Mouse (Mus musculus) lung, embryonic 15.5 days (tissue): ENCODE results near the gene A4galt. TPM values are rescaled to one million over a fixed set of nuclear protein-coding genes. Genes with fewer than 3 reads are reported as not detected.

Source experiments
- ATAC-seq: fragments of 200-750 bp; cut with Nextera tagmentation; 2 replicates; pipeline ENCODE4 v1.8.0; 2017; ENCODE audit warnings: moderate number of reproducible peaks, borderline replicate concordance; ENCODE audit not compliant: low FRiP score, low TSS enrichment; ENCODE audit errors: extremely low read depth
- H3K27ac ChIP-seq: fragments of 300-500 bp; sonication (generic); 2 replicates; pipeline ENCODE4 v1.5.1; 2015; ENCODE audit warnings: moderate library complexity, mild to moderate bottlenecking, inconsistent platforms
- H3K27me3 ChIP-seq: fragments of 300-500 bp; sonication (generic); 2 replicates; pipeline ENCODE4 v1.6.1; 2015; ENCODE audit warnings: inconsistent platforms
- H3K36me3 ChIP-seq: fragments of 300-500 bp; sonication (generic); 2 replicates; pipeline ENCODE4 v1.6.1; 2015; ENCODE audit warnings: inconsistent platforms
- H3K4me1 ChIP-seq: fragments of 300-500 bp; sonication (generic); 2 replicates; pipeline ENCODE4 v1.6.1; 2015; ENCODE audit warnings: inconsistent platforms
- H3K4me2 ChIP-seq: fragments of 300-500 bp; sonication (generic); 2 replicates; pipeline ENCODE4 v1.6.1; 2015; ENCODE audit warnings: inconsistent platforms, mild to moderate bottlenecking, moderate library complexity
- H3K4me3 ChIP-seq: fragments of 300-500 bp; sonication (generic); 2 replicates; pipeline ENCODE4 v1.5.1; 2015; ENCODE audit warnings: mild to moderate bottlenecking, inconsistent platforms
- H3K9ac ChIP-seq: fragments of 300-500 bp; sonication (generic); 2 replicates; pipeline ENCODE4 v1.6.1; 2015; ENCODE audit warnings: inconsistent platforms
- H3K9me3 ChIP-seq: fragments of 300-500 bp; sonication (generic); 2 replicates; pipeline ENCODE4 v1.6.1; 2016; ENCODE audit warnings: inconsistent platforms
- WGBS: fragments of 180-500 bp; shearing (Covaris S2); methylation state at CpG from one replicate; pipeline ENCODE4 v1.1.7; 2015; 5-methylcytosine and 5-hydroxymethylcytosine counted together
- polyA plus RNA-seq: library from polyadenylated mRNA; unstranded; fragments of >200 nt; fragmentation: Nextera tagmentation; extraction: Ambion mirVana; gene quantifications from 2 replicates; pipeline ENCODE4 v1.2.1, GENCODE M21; 2015

Gene A4galt
- polyA plus RNA-seq, 1 experiment from 2014 or later, result 3.6 TPM

- Histone ChIP-seq H3K9ac (no peak overlapping the region), H3K4me1 (no peaks in the 10 kb centered on the region), H3K9me3 (no peaks in the 10 kb centered on the region), H3K27ac (no peak overlapping the region), H3K27me3 (no peaks in the 10 kb centered on the region; the same call in 1 of the 2 replicates), H3K36me3 (no peaks in the 10 kb centered on the region), H3K4me2 (no peak overlapping the region), H3K4me3 (no peak overlapping the region)
- 58% methylated on average over 3 of the region's 3 CpGs for WGBS
- no peak for ATAC-seq
These were observed 7.2 kb downstream of the A4galt start for GRCm38 (mm10) chr15:83244371-83244770.

- Histone ChIP-seq H3K27ac (no peak overlapping the region), H3K4me3 (no peak overlapping the region), H3K36me3 (no peaks in the 10 kb centered on the region), H3K9me3 (no peaks in the 10 kb centered on the region), H3K4me1 (no peaks in the 10 kb centered on the region), H3K4me2 (no peak overlapping the region), H3K27me3 (no peaks in the 10 kb centered on the region), H3K9ac (no peak overlapping the region)
- ATAC-seq, result no peak
- WGBS, result 83% methylated on average over 4 of the region's 4 CpGs
These were observed 9.5 kb downstream of the A4galt start for GRCm38 (mm10) chr15:83241961-83242680.

GRCm38 (mm10) chr15:83241497-83241896 lies 10.1 kb downstream of the A4galt start:
- H3K4me1 ChIP-seq, result no peaks in the 10 kb centered on the region
- no peaks in the 10 kb centered on the region for H3K9me3 ChIP-seq
- H3K27me3 ChIP-seq, result no peaks in the 10 kb centered on the region
- H3K27ac ChIP-seq, result no peak overlapping the region
- no peak overlapping the region for H3K4me3 ChIP-seq
- WGBS, result 77% methylated on average over 3 of the region's 3 CpGs
- no peak for ATAC-seq
- no peak overlapping the region for H3K9ac ChIP-seq
- H3K36me3 ChIP-seq, result no peaks in the 10 kb centered on the region
- no peak overlapping the region for H3K4me2 ChIP-seq

- WGBS, result 60% methylated on average over 15 of the region's 15 CpGs
- no peak overlapping the region for H3K4me2 ChIP-seq
These were observed 13.9 kb downstream of the A4galt start for GRCm38 (mm10) chr15:83237460-83238243.

GRCm38 (mm10) chr15:83236824-83237223 lies 14.8 kb downstream of the A4galt start:
- ATAC-seq, result no peak
- 13% methylated on average over 1 of the region's 1 CpGs for WGBS

More at GRCm38 (mm10) chr15:83237460-83238243, 13.9 kb downstream of the A4galt start:
- ATAC-seq, result no peak
- H3K36me3 ChIP-seq, result no peaks in the 10 kb centered on the region
- no peaks in the 10 kb centered on the region for H3K9me3 ChIP-seq
- H3K4me3 ChIP-seq, result no peak overlapping the region
- no peak overlapping the region for H3K27ac ChIP-seq
- no peaks in the 10 kb centered on the region for H3K4me1 ChIP-seq
- no peak overlapping the region for H3K9ac ChIP-seq
- H3K27me3 ChIP-seq, result no peaks in the 10 kb centered on the region

GRCm38 (mm10) chr15:83233219-83233992 lies 18.2 kb downstream of the A4galt start:
- Histone ChIP-seq H3K4me2 (no peak overlapping the region), H3K36me3 (no peaks in the 10 kb centered on the region), H3K9ac (no peak overlapping the region), H3K9me3 (no peaks in the 10 kb centered on the region), H3K27me3 (no peaks in the 10 kb centered on the region), H3K4me3 (no peak overlapping the region), H3K27ac (0 out of 2 replicates have a peak overlapping the region, but pooled peaks have one; percentile 45), H3K4me1 (no peaks in the 10 kb centered on the region)
- ATAC-seq, result peak; percentile 41
- 61% methylated on average over 4 of the region's 4 CpGs for WGBS

More at GRCm38 (mm10) chr15:83236824-83237223, 14.8 kb downstream of the A4galt start:
- no peaks in the 10 kb centered on the region for H3K27me3 ChIP-seq
- no peaks in the 10 kb centered on the region for H3K4me1 ChIP-seq
- no peaks in the 10 kb centered on the region for H3K36me3 ChIP-seq
- H3K4me2 ChIP-seq, result no peak overlapping the region
- no peaks in the 10 kb centered on the region for H3K9me3 ChIP-seq
- no peak overlapping the region for H3K4me3 ChIP-seq
- no peak overlapping the region for H3K27ac ChIP-seq
- H3K9ac ChIP-seq, result no peak overlapping the region

- no peak for ATAC-seq
These were observed 24.0 kb downstream of the A4galt start for GRCm38 (mm10) chr15:83227559-83227958.

GRCm38 (mm10) chr15:83226871-83227270 lies 24.7 kb downstream of the A4galt start:
- Histone ChIP-seq H3K9ac (no peak overlapping the region), H3K9me3 (no peaks in the 10 kb centered on the region), H3K4me2 (no peak overlapping the region), H3K36me3 (no peaks in the 10 kb centered on the region), H3K4me3 (no peak overlapping the region), H3K4me1 (peaks cover 25% of the 10 kb centered on the region), H3K27ac (no peak overlapping the region), H3K27me3 (no peaks in the 10 kb centered on the region)
- ATAC-seq, result no peak
- WGBS, result 82% methylated on average over 5 of the region's 5 CpGs

More at GRCm38 (mm10) chr15:83227559-83227958, 24.0 kb downstream of the A4galt start:
- Histone ChIP-seq H3K4me3 (no peak overlapping the region), H3K9ac (no peak overlapping the region), H3K4me1 (peaks cover 25% of the 10 kb centered on the region), H3K27ac (no peak overlapping the region), H3K4me2 (no peak overlapping the region), H3K27me3 (no peaks in the 10 kb centered on the region), H3K36me3 (no peaks in the 10 kb centered on the region), H3K9me3 (no peaks in the 10 kb centered on the region)
- WGBS, result 92% methylated on average over 10 of the region's 10 CpGs

GRCm38 (mm10) chr15:83226066-83226834 lies 25.3 kb downstream of the A4galt start:
- H3K36me3 ChIP-seq, result no peaks in the 10 kb centered on the region
- H3K9ac ChIP-seq, result no peak overlapping the region
- no peaks in the 10 kb centered on the region for H3K9me3 ChIP-seq
- 78% methylated on average over 9 of the region's 9 CpGs for WGBS
- H3K4me1 ChIP-seq, result peaks cover 25% of the 10 kb centered on the region
- no peak overlapping the region for H3K27ac ChIP-seq
- H3K4me3 ChIP-seq, result no peak overlapping the region
- no peak for ATAC-seq
- no peaks in the 10 kb centered on the region for H3K27me3 ChIP-seq
- H3K4me2 ChIP-seq, result no peak overlapping the region

GRCm38 (mm10) chr15:83224136-83224766 lies 27.3 kb downstream of the A4galt start:
- Histone ChIP-seq H3K4me1 (peaks cover 25% of the 10 kb centered on the region), H3K36me3 (no peaks in the 10 kb centered on the region), H3K9me3 (no peaks in the 10 kb centered on the region; the same call in 1 of the 2 replicates), H3K9ac (no peak overlapping the region), H3K4me2 (no peak overlapping the region; the same call in 1 of the 2 replicates), H3K27ac (peak overlapping the region; percentile 90), H3K4me3 (no peak overlapping the region), H3K27me3 (no peaks in the 10 kb centered on the region)
- 39% methylated on average over 9 of the region's 9 CpGs for WGBS
- peak; percentile 39; the same call in 1 of the 2 replicates for ATAC-seq
